Mouse (Mus musculus) activated CD4-positive, CD25-positive, alpha-beta regulatory T cell, adult 9 weeks (primary cell): ENCODE measurements around the gene Gm49394. TPM values are rescaled to one million over a fixed set of nuclear protein-coding genes. Genes with fewer than 3 reads are reported as not detected.

Experiments used
- polyA plus RNA-seq: library from polyadenylated mRNA; unstranded; fragments of 100-300 nt; shearing (Covaris generic); gene quantifications from one replicate; pipeline ENCODE4 v1.2.1, GENCODE M21; 2017

The Gm49394 gene
- not detected for polyA plus RNA-seq

DNA sequence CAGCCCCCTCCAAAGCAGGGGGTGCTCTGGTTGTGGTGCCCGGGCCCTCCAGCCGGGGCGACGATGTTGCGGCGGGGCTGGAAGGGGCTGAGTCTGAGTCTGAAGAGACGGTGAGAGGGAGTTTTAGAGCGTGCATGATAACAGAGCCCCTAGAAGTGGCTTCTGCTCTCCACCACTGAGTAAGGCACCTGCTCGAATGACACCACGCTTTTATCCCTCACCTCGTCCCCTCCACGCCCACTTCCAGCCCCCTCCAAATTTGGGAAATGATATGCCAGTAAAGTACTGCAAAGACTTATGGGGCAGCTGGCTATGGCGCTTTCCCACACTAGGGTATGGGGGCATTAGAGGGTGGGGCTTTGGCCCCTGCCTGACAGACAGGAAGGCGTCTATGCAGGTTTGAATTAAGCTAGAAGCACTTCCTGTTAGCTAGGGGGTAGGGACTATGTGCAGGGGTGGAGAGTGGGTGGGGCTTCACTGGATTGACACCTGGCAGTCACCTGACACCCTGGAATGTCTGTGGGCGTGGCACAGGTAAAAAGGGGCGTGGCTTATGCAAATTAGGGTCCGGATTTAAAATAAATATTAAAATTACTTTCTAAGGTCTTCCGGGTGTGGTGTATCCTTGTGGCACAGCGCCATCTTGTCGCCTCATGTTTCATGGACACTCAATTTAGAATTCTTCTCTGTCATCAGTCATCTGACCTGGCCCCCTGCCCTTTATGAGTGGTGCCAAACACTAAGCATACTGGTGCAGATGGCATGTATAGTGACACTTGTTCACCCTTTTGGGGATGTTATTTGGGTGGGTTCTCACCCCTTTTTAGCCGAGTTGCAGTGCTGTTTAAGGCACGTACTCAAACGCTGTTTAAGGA lies at the start of gene Gm49394:
Gene Gm49394 (minus strand): TSS at position 192 of the 875 bp plus-strand sequence.

DNA sequence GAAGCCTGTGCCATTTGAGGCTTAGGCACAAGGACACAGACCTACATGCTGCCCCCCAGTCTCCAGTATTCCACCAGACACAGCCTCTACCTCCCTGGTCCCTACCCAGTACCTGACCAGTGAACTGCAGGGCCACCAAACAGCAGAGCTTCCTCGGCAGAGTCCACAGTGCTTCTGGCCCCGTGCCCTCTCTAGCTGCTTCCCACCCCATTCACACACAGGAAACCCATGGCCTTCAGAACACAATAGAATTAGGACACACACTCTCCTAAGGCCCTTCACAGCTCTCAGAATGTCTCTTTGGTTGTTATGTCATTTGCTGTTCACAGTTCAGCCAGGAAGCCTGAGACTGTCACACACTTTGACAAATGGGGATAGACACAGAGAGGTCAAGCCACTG lies 3.1 kb downstream of the Gm49394 start, which contains the start of gene Igf2:
Gene Igf2 (minus strand): TSS at position 158 of the 400 bp plus-strand sequence.

Other genes with a start within 250 kb of the Gm49394 start
- not detected for gene Syt8, start 235.1 kb downstream of the Gm49394 start, polyA plus RNA-seq
- gene Tnni2, start 228.1 kb downstream of the Gm49394 start, polyA plus RNA-seq = not detected
- 1,327 TPM for gene Lsp1, start 209.1 kb downstream of the Gm49394 start, polyA plus RNA-seq
- 1.7 TPM for gene Tnnt3, start 171.1 kb downstream of the Gm49394 start, polyA plus RNA-seq
- 4.0 TPM for gene Mrpl23, start 137.3 kb downstream of the Gm49394 start, polyA plus RNA-seq
- gene Igf2, start 3.1 kb downstream of the Gm49394 start, polyA plus RNA-seq = 0.13 TPM
- gene Ins2, start 73.4 kb upstream of the Gm49394 start, polyA plus RNA-seq = not detected